Mouse (Mus musculus) MEL (cell line): Measurements from ENCODE around the gene Cd101. TPM values are rescaled to one million over a fixed set of nuclear protein-coding genes. Genes with fewer than 3 reads are reported as not detected.

Source experiments
- DNase-seq: peaks from one replicate; pipeline ENCODE4 v3.0.0; 2011; ENCODE audit warnings: low read depth, low spot score
- H3K27ac ChIP-seq: 2 replicates; pipeline ENCODE4 v1.5.1; 2012; ENCODE audit warnings: low read depth, mild to moderate bottlenecking, control low read depth, low read length, moderate library complexity; ENCODE audit not compliant: control insufficient read depth
- H3K27me3 ChIP-seq, 2 experiments: fragments of 150-350 bp in 1 of 2; sonication (generic) in 1 of 2; 2 replicates each; pipeline ENCODE4 v1.6.1; 2012; ENCODE audit warnings: low read length in 2 of 2, mild to moderate bottlenecking in 2 of 2, improper control_type of control experiment in 1 of 2, moderate library complexity in 1 of 2; ENCODE audit not compliant: insufficient read depth in 2 of 2, control insufficient read depth in 1 of 2
- H3K36me3 ChIP-seq, 2 experiments: 2 replicates each; pipeline ENCODE4 v1.6.1; 2012 to 2014; ENCODE audit warnings: low read length in 2 of 2, improper control_type of control experiment in 1 of 2, inconsistent platforms in 1 of 2, mild to moderate bottlenecking in 1 of 2; ENCODE audit not compliant: insufficient read depth in 2 of 2, control insufficient read depth in 1 of 2
- H3K4me1 ChIP-seq, 2 experiments: fragments of 150-350 bp in 1 of 2; sonication (generic) in 1 of 2; 2 replicates each; pipeline ENCODE4 v1.6.1; 2012; ENCODE audit warnings: low read length in 2 of 2, improper control_type of control experiment in 1 of 2, mild to moderate bottlenecking in 1 of 2; ENCODE audit not compliant: insufficient read depth in 2 of 2, control insufficient read depth in 1 of 2
- H3K4me3 ChIP-seq, 2 experiments: fragments of 150-350 bp in 1 of 2; sonication (generic) in 1 of 2; 2 replicates each; pipeline ENCODE4 v1.5.1; 2012; ENCODE audit warnings: low read depth in 2 of 2, low read length in 2 of 2, mild to moderate bottlenecking in 2 of 2, moderate library complexity in 2 of 2, control low read depth in 1 of 2, improper control_type of control experiment in 1 of 2; ENCODE audit not compliant: control insufficient read depth in 1 of 2, insufficient read depth in 1 of 2
- H3K79me2 ChIP-seq: 2 replicates; pipeline ENCODE4 v1.6.1; 2012; ENCODE audit warnings: mild to moderate bottlenecking, low read length, moderate library complexity; ENCODE audit not compliant: control insufficient read depth, poor library complexity, insufficient read depth
- H3K9ac ChIP-seq: 2 replicates; pipeline ENCODE4 v1.6.1; 2012; ENCODE audit warnings: low read depth, mild to moderate bottlenecking, control low read depth, low read length, moderate library complexity; ENCODE audit not compliant: control insufficient read depth, poor library complexity, severe bottlenecking
- H3K9me3 ChIP-seq: fragments of 150-350 bp; sonication (generic); replicated peaks from 2 replicates; pipeline ENCODE4 v1.6.1; 2012; ENCODE audit warnings: mild to moderate bottlenecking, low read length, improper control_type of control experiment, moderate library complexity; ENCODE audit not compliant: insufficient read depth
- CHD1 ChIP-seq: IDR thresholded peaks from 2 replicates; pipeline ENCODE4 v1.6.1; 2012; ENCODE audit warnings: low read depth, mild to moderate bottlenecking, inconsistent platforms, low read length, improper control_type of control experiment
- CTCF ChIP-seq, 3 experiments: IDR thresholded peaks in 2 of 3; conservative IDR thresholded peaks in 1 of 3; 2 replicates each; pipeline ENCODE4 v1.5.1; 2011 to 2012; ENCODE audit warnings: low read length in 3 of 3, low read depth in 2 of 3, mild to moderate bottlenecking in 2 of 3, improper control_type of control experiment in 1 of 3, inconsistent platforms in 1 of 3, mixed read lengths in 1 of 3, moderate library complexity in 1 of 3; ENCODE audit not compliant: control insufficient read depth in 1 of 3, insufficient read depth in 1 of 3, poor library complexity in 1 of 3, severe bottlenecking in 1 of 3
- E2F4 ChIP-seq: IDR thresholded peaks from 2 replicates; pipeline ENCODE4 v1.6.1; 2011; ENCODE audit warnings: low read depth, low read length, improper control_type of control experiment, borderline replicate concordance
- EP300 ChIP-seq, 2 experiments: IDR thresholded peaks; 2 replicates each; pipeline ENCODE4 v1.6.1; 2011; ENCODE audit warnings: improper control_type of control experiment in 2 of 2, low read length in 2 of 2, low read depth in 1 of 2, mild to moderate bottlenecking in 1 of 2
- KAT2A ChIP-seq: conservative IDR thresholded peaks from 2 replicates; pipeline ENCODE4 v1.6.1; 2012; ENCODE audit warnings: low read depth, low read length, improper control_type of control experiment, inconsistent platforms
- MAX ChIP-seq: IDR thresholded peaks from 2 replicates; pipeline ENCODE4 v1.6.1; 2011; ENCODE audit warnings: low read length, improper control_type of control experiment
- MAZ ChIP-seq: IDR thresholded peaks from 2 replicates; pipeline ENCODE4 v1.6.1; 2012; ENCODE audit warnings: low read depth, mild to moderate bottlenecking, inconsistent platforms, low read length, improper control_type of control experiment
- MYC ChIP-seq: IDR thresholded peaks from 2 replicates; pipeline ENCODE4 v1.6.1; 2011; ENCODE audit warnings: low read depth, mild to moderate bottlenecking, low read length, improper control_type of control experiment, moderate library complexity
- NRF1 ChIP-seq: IDR thresholded peaks from 2 replicates; pipeline ENCODE4 v1.6.1; 2014; ENCODE audit warnings: low read depth, mild to moderate bottlenecking, inconsistent platforms, low read length, improper control_type of control experiment, moderate library complexity; ENCODE audit not compliant: poor library complexity, insufficient read depth, severe bottlenecking
- POLR2AphosphoS2 ChIP-seq: IDR thresholded peaks from 2 replicates; pipeline ENCODE4 v1.6.1; 2011; ENCODE audit warnings: low read length, improper control_type of control experiment
- POLR2AphosphoS5 ChIP-seq: IDR thresholded peaks from 2 replicates; pipeline ENCODE4 v1.6.1; 2012; ENCODE audit warnings: low read depth, borderline replicate concordance, mild to moderate bottlenecking, inconsistent platforms, low read length, moderate library complexity, mixed read lengths
- SIN3A ChIP-seq: IDR thresholded peaks from 2 replicates; pipeline ENCODE4 v1.6.1; 2012; ENCODE audit warnings: low read length, improper control_type of control experiment, inconsistent platforms
- SMC3 ChIP-seq: IDR thresholded peaks from 2 replicates; pipeline ENCODE4 v1.6.1; 2011; ENCODE audit warnings: low read depth, low read length, improper control_type of control experiment
- TAL1 ChIP-seq: IDR thresholded peaks from 2 replicates; pipeline ENCODE4 v1.6.1; 2012; ENCODE audit warnings: mild to moderate bottlenecking, inconsistent platforms, low read length, moderate library complexity, mixed read lengths
- TBP ChIP-seq: IDR thresholded peaks from 2 replicates; pipeline ENCODE4 v1.8.0; 2011; ENCODE audit warnings: low read depth, low read length, improper control_type of control experiment
- USF1 ChIP-seq: IDR thresholded peaks from 2 replicates; pipeline ENCODE4 v1.6.1; 2014; ENCODE audit warnings: low read depth, mild to moderate bottlenecking, inconsistent platforms, low read length, improper control_type of control experiment, moderate library complexity
- ZC3H11A ChIP-seq: IDR thresholded peaks from 2 replicates; pipeline ENCODE4 v1.6.1; 2012; ENCODE audit warnings: low read depth, mild to moderate bottlenecking, inconsistent platforms, low read length, improper control_type of control experiment
- ZKSCAN1 ChIP-seq: IDR thresholded peaks from 2 replicates; pipeline ENCODE4 v1.6.1; 2012; ENCODE audit warnings: low read depth, mild to moderate bottlenecking, inconsistent platforms, low read length, improper control_type of control experiment, moderate library complexity
- ZMIZ1 ChIP-seq: IDR thresholded peaks from 2 replicates; pipeline ENCODE4 v1.6.1; 2012; ENCODE audit warnings: low read depth, mild to moderate bottlenecking, inconsistent platforms, low read length, improper control_type of control experiment, moderate library complexity
- polyA plus RNA-seq, 2 experiments: library from polyadenylated mRNA; stranded (reverse) in 1 of 2; unstranded in 1 of 2; fragments of >175 nt in 1 of 2; fragments of >200 nt in 1 of 2; gene quantifications; 2 replicates each; pipeline versions ENCODE4 v1.2.1 to v1.2.4; 2012; ENCODE audit warnings: low replicate concordance in 2 of 2, low read depth in 1 of 2; ENCODE audit not compliant: insufficient read length in 2 of 2, insufficient read depth in 1 of 2, missing spikeins in 1 of 2
- total RNA-seq: library from RNA; depleted of rRNA; stranded (reverse); fragments of 300-350 nt; gene quantifications from 2 replicates; pipeline ENCODE4 v1.2.3, GENCODE M21; 2012

Gene Cd101
- total and polyA plus RNA-seq, 3 experiments: not detected

- H3K27me3 ChIP-seq: no peaks in the 10 kb centered on the region; a peak in 1 of 4 replicates
- H3K4me1 ChIP-seq: no peaks in the 10 kb centered on the region
- no peaks in the 10 kb centered on the region for H3K9me3 ChIP-seq
- no peak for DNase-seq
- no peak overlapping the region for H3K9ac ChIP-seq
- H3K4me3 ChIP-seq: no peak overlapping the region
- H3K79me2 ChIP-seq: no peaks in the 10 kb centered on the region
- H3K36me3 ChIP-seq: no peaks in the 10 kb centered on the region
- no peak overlapping the region for H3K27ac ChIP-seq
- TF ChIP-seq MYC: no peak
- no peak for TF ChIP-seq ZMIZ1
- no peak for TF ChIP-seq E2F4
- TF ChIP-seq MAZ: no peak
- no peak for TF ChIP-seq KAT2A
- TF ChIP-seq CTCF (IDR thresholded peaks at IDR 0.05 in 2 of 3, conservative IDR thresholded peaks at IDR 0.05 in 1 of 3; ENCODE audit: control insufficient read depth in 1 of 3, insufficient read depth in 1 of 3, low read depth in 2 of 3, low read length in 3 of 3, poor library complexity in 1 of 3, severe bottlenecking in 1 of 3): no peak
- TF ChIP-seq, all 39 proteins: peak for 0
Observed at GRCm38 (mm10) chr3:101018494-101018893, 10.9 kb downstream of the Cd101 start.

GRCm38 (mm10) chr3:101016050-101016449 is 13.3 kb downstream of the Cd101 start:
- H3K4me3 ChIP-seq: no peak overlapping the region
- H3K4me1 ChIP-seq: no peaks in the 10 kb centered on the region
- H3K27me3 ChIP-seq: no peaks in the 10 kb centered on the region; a peak in 1 of 4 replicates
- no peak overlapping the region for H3K27ac ChIP-seq
- no peaks in the 10 kb centered on the region for H3K36me3 ChIP-seq
- no peak overlapping the region for H3K9ac ChIP-seq
- no peaks in the 10 kb centered on the region for H3K9me3 ChIP-seq
- H3K79me2 ChIP-seq: no peaks in the 10 kb centered on the region
- TF ChIP-seq SIN3A (no peak), CHD1 (no peak)
- DNase-seq: no peak

GRCm38 (mm10) chr3:101015254-101015653 is 14.1 kb downstream of the Cd101 start:
- no peaks in the 10 kb centered on the region for H3K36me3 ChIP-seq
- no peak overlapping the region for H3K9ac ChIP-seq
- peaks cover 0 to 4% of the 10 kb centered on the region in 2 experiments; a peak in 1 of 4 replicates for H3K4me1 ChIP-seq
- H3K4me3 ChIP-seq: no peak overlapping the region
- TF ChIP-seq MAX: no peak
- no peak for TF ChIP-seq TAL1
- TF ChIP-seq POLR2AphosphoS5: no peak
- TF ChIP-seq NRF1: no peak
- no peak for TF ChIP-seq ZC3H11A
- no peak for TF ChIP-seq CTCF (IDR thresholded peaks at IDR 0.05 in 2 of 3, conservative IDR thresholded peaks at IDR 0.05 in 1 of 3; ENCODE audit: control insufficient read depth in 1 of 3, insufficient read depth in 1 of 3, low read depth in 2 of 3, low read length in 3 of 3, poor library complexity in 1 of 3, severe bottlenecking in 1 of 3)
- no peak for TF ChIP-seq USF1
- TF ChIP-seq TBP: no peak
- TF ChIP-seq EP300 (IDR thresholded peaks at IDR 0.05; ENCODE audit: low read depth in 1 of 2, low read length in 2 of 2): no peak
- TF ChIP-seq ZKSCAN1: no peak
- TF ChIP-seq SMC3: no peak
- TF ChIP-seq SIN3A: no peak
- no peak for TF ChIP-seq POLR2AphosphoS2
- H3K27me3 ChIP-seq: no peaks in the 10 kb centered on the region; a peak in 1 of 4 replicates
- DNase-seq: no peak
- H3K27ac ChIP-seq: no peak overlapping the region
- no peaks in the 10 kb centered on the region for H3K79me2 ChIP-seq
- H3K9me3 ChIP-seq: no peaks in the 10 kb centered on the region
